Mouse (Mus musculus): ENCODE results near the gene Megf9. TPM values are rescaled to one million over a fixed set of nuclear protein-coding genes. Genes with fewer than 3 reads are reported as not detected.

Gene Megf9
- polyA plus RNA-seq, 1 experiment from 2014 or later, result 32.5 TPM

- Histone ChIP-seq H3K9me3 (no peaks in the 10 kb centered on the region), H3K4me1 (no peaks in the 10 kb centered on the region), H3K36me3 (no peaks in the 10 kb centered on the region), H3K9ac (no peak overlapping the region), H3K27me3 (replicated peaks) (no peaks in the 10 kb centered on the region), H3K4me3 (no peak overlapping the region), H3K27ac (no peak overlapping the region), H3K4me2 (replicated peaks) (no peak overlapping the region)
- WGBS, result 85% methylated on average over 2 of the region's 2 CpGs
- ATAC-seq (ENCODE audit: low FRiP score, low read depth), result no peak
Measured at GRCm38 (mm10) chr4:70471398-70471797, 63.4 kb downstream of the Megf9 start.

GRCm38 (mm10) chr4:70465921-70466689, 68.7 kb downstream of the Megf9 start:
- no peaks in the 10 kb centered on the region for H3K27me3 ChIP-seq (replicated peaks)
- ATAC-seq (ENCODE audit: low FRiP score, low read depth), result no peak
- H3K9me3 ChIP-seq, result no peaks in the 10 kb centered on the region
- H3K9ac ChIP-seq, result no peak overlapping the region
- no peak overlapping the region for H3K4me2 ChIP-seq (replicated peaks)
- no peak overlapping the region for H3K27ac ChIP-seq
- H3K4me1 ChIP-seq, result no peaks in the 10 kb centered on the region
- H3K36me3 ChIP-seq, result no peaks in the 10 kb centered on the region
- no peak overlapping the region for H3K4me3 ChIP-seq
- WGBS, result 90% methylated on average over 1 of the region's 1 CpGs

- no peaks in the 10 kb centered on the region for H3K36me3 ChIP-seq
- no peak overlapping the region for H3K4me2 ChIP-seq (replicated peaks)
- H3K27ac ChIP-seq, result no peak overlapping the region
- no peaks in the 10 kb centered on the region for H3K4me1 ChIP-seq
- H3K4me3 ChIP-seq, result no peak overlapping the region
- no peaks in the 10 kb centered on the region for H3K9me3 ChIP-seq
- ATAC-seq (ENCODE audit: low FRiP score, low read depth), result no peak
- H3K9ac ChIP-seq, result no peak overlapping the region
- no peaks in the 10 kb centered on the region for H3K27me3 ChIP-seq (replicated peaks)
- WGBS, result 77% methylated on average over 2 of the region's 2 CpGs
Measured at GRCm38 (mm10) chr4:70463302-70463701, 71.5 kb downstream of the Megf9 start.

- Histone ChIP-seq H3K4me2 (replicated peaks) (no peak overlapping the region), H3K36me3 (no peaks in the 10 kb centered on the region), H3K9ac (no peak overlapping the region), H3K9me3 (no peaks in the 10 kb centered on the region), H3K4me3 (no peak overlapping the region), H3K27me3 (replicated peaks) (no peaks in the 10 kb centered on the region), H3K27ac (no peak overlapping the region), H3K4me1 (no peaks in the 10 kb centered on the region)
- no peak for ATAC-seq (ENCODE audit: low FRiP score, low read depth)
Measured at GRCm38 (mm10) chr4:70461416-70461815, 73.4 kb downstream of the Megf9 start.

GRCm38 (mm10) chr4:70452161-70452560, 82.6 kb downstream of the Megf9 start:
- no peaks in the 10 kb centered on the region for H3K27me3 ChIP-seq (replicated peaks)
- no peaks in the 10 kb centered on the region for H3K36me3 ChIP-seq
- H3K4me2 ChIP-seq (replicated peaks), result no peak overlapping the region
- H3K9ac ChIP-seq, result no peak overlapping the region
- no peak overlapping the region for H3K4me3 ChIP-seq
- H3K27ac ChIP-seq, result no peak overlapping the region
- no peaks in the 10 kb centered on the region for H3K4me1 ChIP-seq
- H3K9me3 ChIP-seq, result no peaks in the 10 kb centered on the region
- no peak for ATAC-seq (ENCODE audit: low FRiP score, low read depth)
- 88% methylated on average over 3 of the region's 3 CpGs for WGBS

- H3K4me3 ChIP-seq, result no peak overlapping the region
- no peak overlapping the region for H3K4me2 ChIP-seq (replicated peaks)
- H3K9ac ChIP-seq, result no peak overlapping the region
- H3K9me3 ChIP-seq, result no peaks in the 10 kb centered on the region
- no peak for ATAC-seq (ENCODE audit: low FRiP score, low read depth)
- no peak overlapping the region for H3K27ac ChIP-seq
- H3K4me1 ChIP-seq, result no peaks in the 10 kb centered on the region
- WGBS, result 0% methylated on average over 2 of the region's 2 CpGs
- no peaks in the 10 kb centered on the region for H3K36me3 ChIP-seq
- no peaks in the 10 kb centered on the region for H3K27me3 ChIP-seq (replicated peaks)
Measured at GRCm38 (mm10) chr4:70451750-70452149, 83.0 kb downstream of the Megf9 start.

- no peak for ATAC-seq (ENCODE audit: low FRiP score, low read depth)
- H3K4me1 ChIP-seq, result no peaks in the 10 kb centered on the region
- WGBS, result 91% methylated on average over 1 of the region's 1 CpGs
Measured at GRCm38 (mm10) chr4:70449668-70450067, 85.1 kb downstream of the Megf9 start.

GRCm38 (mm10) chr4:70446774-70447173, 88.0 kb downstream of the Megf9 start:
- H3K4me2 ChIP-seq (replicated peaks), result no peak overlapping the region
- H3K36me3 ChIP-seq, result no peaks in the 10 kb centered on the region
- no peaks in the 10 kb centered on the region for H3K4me1 ChIP-seq
- no peaks in the 10 kb centered on the region for H3K27me3 ChIP-seq (replicated peaks)
- ATAC-seq (ENCODE audit: low FRiP score, low read depth), result no peak
- H3K9ac ChIP-seq, result no peak overlapping the region
- 79% methylated on average over 3 of the region's 3 CpGs for WGBS
- no peak overlapping the region for H3K4me3 ChIP-seq
- H3K27ac ChIP-seq, result no peak overlapping the region
- no peaks in the 10 kb centered on the region for H3K9me3 ChIP-seq

More at GRCm38 (mm10) chr4:70449668-70450067, 85.1 kb downstream of the Megf9 start:
- H3K9me3 ChIP-seq, result no peaks in the 10 kb centered on the region
- no peak overlapping the region for H3K4me3 ChIP-seq
- H3K27me3 ChIP-seq (replicated peaks), result no peaks in the 10 kb centered on the region
- H3K4me2 ChIP-seq (replicated peaks), result no peak overlapping the region
- H3K27ac ChIP-seq, result no peak overlapping the region
- no peaks in the 10 kb centered on the region for H3K36me3 ChIP-seq
- H3K9ac ChIP-seq, result no peak overlapping the region

GRCm38 (mm10) chr4:70420202-70420601, 114.6 kb downstream of the Megf9 start:
- 75% methylated on average over 2 of the region's 2 CpGs for WGBS
- Histone ChIP-seq H3K27ac (no peak overlapping the region), H3K4me3 (no peak overlapping the region), H3K4me2 (replicated peaks) (no peak overlapping the region), H3K4me1 (no peaks in the 10 kb centered on the region), H3K36me3 (no peaks in the 10 kb centered on the region), H3K9ac (no peak overlapping the region), H3K27me3 (replicated peaks) (no peaks in the 10 kb centered on the region), H3K9me3 (no peaks in the 10 kb centered on the region)
- ATAC-seq (ENCODE audit: low FRiP score, low read depth), result no peak

- Histone ChIP-seq H3K27ac (no peak overlapping the region), H3K36me3 (no peaks in the 10 kb centered on the region), H3K4me2 (replicated peaks) (no peak overlapping the region), H3K4me1 (peaks cover 14% of the 10 kb centered on the region), H3K9ac (no peak overlapping the region), H3K4me3 (no peak overlapping the region), H3K27me3 (replicated peaks) (no peaks in the 10 kb centered on the region), H3K9me3 (no peaks in the 10 kb centered on the region)
- ATAC-seq (ENCODE audit: low FRiP score, low read depth), result peak; percentile 8; the same call in 1 of the 2 replicates
- 21% methylated on average over 2 of the region's 2 CpGs for WGBS
Measured at GRCm38 (mm10) chr4:70412126-70412525, 122.7 kb downstream of the Megf9 start.

- Histone ChIP-seq H3K4me1 (peaks cover 14% of the 10 kb centered on the region), H3K4me2 (replicated peaks) (peak within 1 kb of the TSS; percentile 68), H3K9me3 (no peaks in the 10 kb centered on the region), H3K27me3 (replicated peaks) (no peaks in the 10 kb centered on the region), H3K9ac (peak within 1 kb of the TSS; percentile 79), H3K36me3 (no peaks in the 10 kb centered on the region), H3K4me3 (peak within 1 kb of the TSS; percentile 76), H3K27ac (peak within 1 kb of the TSS; percentile 62)
- whole genome bisulfite sequencing, result under 1% methylated on average over 55 of the region's 55 CpGs
- ATAC-seq (ENCODE audit: low FRiP score, low read depth), result peak; percentile 97
Measured at GRCm38 (mm10) chr4:70409994-70410721, 124.6 kb downstream of the Megf9 start, which contains the start of gene Cdk5rap2. Gene Cdk5rap2 (minus strand): TSS chr4:70410443.

GRCm38 (mm10) chr4:70409456-70409855, 125.3 kb downstream of the Megf9 start:
- Histone ChIP-seq H3K9me3 (no peaks in the 10 kb centered on the region), H3K4me2 (replicated peaks) (peak overlapping the region; percentile 68), H3K4me3 (peak overlapping the region; percentile 76), H3K9ac (peak overlapping the region; percentile 79), H3K27me3 (replicated peaks) (no peaks in the 10 kb centered on the region), H3K36me3 (no peaks in the 10 kb centered on the region), H3K4me1 (peaks cover 14% of the 10 kb centered on the region), H3K27ac (no peak overlapping the region)
- 30% methylated on average over 9 of the region's 9 CpGs for WGBS
- ATAC-seq (ENCODE audit: low FRiP score, low read depth), result no peak

Measured in neural tube, embryonic 12.5 days (tissue).